Mouse (Mus musculus): ENCODE results near the gene Taf1c.

Taf1c gene

DNA sequence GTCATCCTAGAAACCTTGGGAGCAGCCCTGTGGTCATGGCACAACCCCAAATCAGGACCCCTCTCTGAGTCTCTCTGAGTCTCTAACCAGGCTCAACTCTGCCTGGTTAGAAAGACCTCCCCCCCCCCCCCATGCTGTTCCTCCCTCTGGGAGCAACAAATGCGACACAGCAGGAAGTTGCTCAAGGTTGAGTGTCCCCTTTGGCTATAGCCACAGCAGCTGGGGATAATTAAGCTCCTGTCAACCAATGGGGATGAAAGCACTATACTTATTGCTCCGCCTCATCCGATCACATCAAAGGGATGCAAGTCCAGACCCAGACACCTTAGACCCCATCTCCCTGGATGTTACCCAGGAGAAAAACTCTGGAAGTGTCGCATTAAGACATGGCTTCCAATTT lies 17.5 kb upstream of the Taf1c start:
- no peak for DNase-seq

DNA sequence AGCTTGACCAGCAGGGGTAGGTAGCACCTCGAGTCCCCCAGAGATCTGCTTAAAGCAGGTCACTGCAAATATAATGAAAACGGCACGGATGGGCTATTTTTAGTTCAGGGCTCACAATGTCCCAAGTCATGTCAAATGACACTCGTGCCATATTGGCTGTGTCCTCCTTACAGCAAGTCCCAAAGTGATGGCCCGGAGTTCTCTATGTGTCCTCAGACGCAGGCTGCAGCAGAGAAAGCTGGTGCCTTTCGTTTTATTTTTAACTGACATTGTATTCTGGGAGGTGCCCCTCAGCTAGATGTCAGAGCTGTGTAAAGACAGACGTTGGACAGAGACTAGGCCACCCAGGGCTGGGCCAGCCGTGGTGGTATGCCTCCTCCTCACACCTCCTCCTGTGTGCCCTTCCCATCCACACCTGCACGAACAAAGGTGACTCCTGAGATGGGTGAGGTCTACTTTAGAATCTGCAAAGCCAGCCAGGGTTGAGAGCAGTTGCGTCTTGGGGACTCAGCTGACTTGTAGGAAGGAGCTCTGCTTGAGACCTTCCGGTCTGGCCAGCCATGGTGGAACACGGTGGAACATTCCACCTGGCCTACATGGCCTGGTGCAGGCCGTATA lies 15.9 kb upstream of the Taf1c start:
- no peak for DNase-seq

DNA sequence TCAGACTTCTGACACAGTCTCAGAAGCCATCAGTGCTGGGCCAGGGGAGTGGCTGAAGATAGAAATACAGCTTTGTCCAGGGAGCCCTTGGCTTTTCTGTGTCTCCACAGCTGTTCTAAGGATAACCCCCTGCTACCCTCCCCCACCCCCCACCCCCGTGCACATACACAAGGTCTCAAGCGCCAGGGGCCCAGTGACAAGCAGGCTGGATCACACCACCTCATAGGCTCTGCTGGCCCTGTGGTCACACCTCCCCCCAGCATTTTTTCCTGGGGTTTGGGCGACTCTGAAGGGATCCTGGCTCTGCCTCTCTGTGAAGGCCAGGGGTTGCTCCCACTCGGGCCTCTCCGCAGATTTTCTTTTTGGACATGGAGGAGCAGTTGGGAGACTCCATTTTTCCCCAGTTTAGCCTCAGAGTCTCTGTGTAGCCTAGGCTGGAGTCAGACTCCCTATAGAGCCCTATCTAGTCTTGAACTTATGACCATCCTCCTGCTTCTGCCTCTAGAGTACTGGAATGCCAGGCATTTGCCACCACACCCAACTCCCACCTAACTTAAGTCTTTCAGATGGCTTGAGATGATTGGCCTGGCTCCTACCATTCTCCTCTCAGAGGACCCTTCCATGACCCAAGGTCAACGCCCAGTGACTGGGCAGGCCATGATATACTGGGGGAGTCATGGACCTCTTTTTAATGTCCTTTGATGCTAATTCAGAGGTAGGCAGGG lies 15.3 kb upstream of the Taf1c start:
- no peak for DNase-seq

DNA sequence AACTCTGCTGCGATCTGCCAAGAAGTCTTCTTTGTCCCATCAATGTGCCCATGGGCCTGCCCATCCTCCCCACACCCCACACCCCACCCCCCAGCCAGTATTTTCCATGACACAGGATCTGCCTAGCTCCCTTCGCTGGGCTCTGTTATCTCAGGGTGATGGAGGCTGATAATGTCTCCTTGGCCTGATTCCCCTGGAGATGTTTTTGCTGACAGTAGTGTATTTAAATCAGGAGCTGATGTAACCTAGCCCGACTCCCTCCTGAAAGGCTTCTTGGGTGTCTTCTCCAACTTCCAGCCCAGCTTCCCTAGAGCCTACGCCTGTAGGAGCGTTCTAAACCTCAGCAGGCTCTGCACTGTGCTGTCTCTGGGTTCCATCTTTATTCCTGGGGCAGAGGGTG lies 13.9 kb upstream of the Taf1c start:
- no peak for DNase-seq

DNA sequence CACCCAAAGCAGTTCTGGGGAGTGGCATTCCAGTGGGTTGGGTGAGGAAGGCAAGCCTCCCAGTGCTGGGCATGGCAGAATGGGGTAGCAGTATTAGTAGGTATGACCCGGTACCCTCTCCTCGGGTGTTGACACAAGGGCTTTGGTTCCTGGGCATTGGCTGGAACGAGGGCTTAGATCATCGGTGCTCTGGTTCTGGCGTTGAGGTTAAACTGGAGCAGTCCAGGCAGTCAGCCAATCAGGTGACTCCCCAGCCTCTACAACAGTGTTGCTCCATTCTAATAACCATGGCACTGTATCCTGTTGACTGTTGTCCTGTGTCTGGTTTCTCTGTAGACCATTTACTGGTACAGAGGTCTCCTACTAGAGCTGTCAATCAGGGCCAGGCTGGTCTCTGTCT lies 12.6 kb upstream of the Taf1c start:
- DNase-seq = no peak

DNA sequence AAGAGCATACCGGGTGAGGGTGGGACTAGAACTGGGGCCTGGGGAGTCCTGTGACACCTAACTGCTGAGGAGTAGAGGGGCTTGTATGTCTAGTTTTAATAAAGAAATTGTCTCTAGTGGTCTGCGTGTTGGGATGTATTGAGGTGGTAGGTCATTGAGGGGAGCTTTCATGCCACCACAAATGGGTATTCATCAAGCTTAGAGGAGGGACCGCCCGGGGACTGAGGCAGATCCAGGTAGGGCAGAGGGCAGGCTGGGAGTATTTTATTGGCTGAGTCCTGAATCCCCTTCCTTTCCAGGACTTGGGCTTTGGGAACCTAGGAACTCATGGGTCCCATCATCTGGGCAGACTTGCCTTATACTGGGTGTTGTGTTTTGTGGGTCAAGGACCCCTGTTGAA lies 11.8 kb upstream of the Taf1c start:
- no peak for DNase-seq

DNA sequence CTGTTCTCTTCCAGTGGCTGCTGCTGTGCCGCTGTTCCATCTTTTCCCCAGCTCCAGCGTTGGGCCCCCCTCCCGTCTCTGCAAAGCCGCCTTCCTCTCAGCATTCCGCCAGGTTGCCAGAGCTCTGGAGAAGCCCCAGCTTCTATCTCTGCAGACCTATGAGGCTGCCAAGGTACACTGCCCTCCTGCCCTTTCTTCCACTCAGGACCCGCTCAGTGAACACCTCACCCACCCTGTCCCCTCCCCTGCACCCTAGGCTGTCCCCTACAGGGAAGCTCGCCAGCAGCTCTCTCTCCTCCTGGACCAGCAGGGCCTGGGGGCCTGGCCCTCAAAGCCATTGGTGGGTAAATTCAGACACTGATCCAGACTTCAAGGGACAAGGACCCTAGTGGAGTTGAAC lies 11.3 kb upstream of the Taf1c start:
- no peak for DNase-seq

DNA sequence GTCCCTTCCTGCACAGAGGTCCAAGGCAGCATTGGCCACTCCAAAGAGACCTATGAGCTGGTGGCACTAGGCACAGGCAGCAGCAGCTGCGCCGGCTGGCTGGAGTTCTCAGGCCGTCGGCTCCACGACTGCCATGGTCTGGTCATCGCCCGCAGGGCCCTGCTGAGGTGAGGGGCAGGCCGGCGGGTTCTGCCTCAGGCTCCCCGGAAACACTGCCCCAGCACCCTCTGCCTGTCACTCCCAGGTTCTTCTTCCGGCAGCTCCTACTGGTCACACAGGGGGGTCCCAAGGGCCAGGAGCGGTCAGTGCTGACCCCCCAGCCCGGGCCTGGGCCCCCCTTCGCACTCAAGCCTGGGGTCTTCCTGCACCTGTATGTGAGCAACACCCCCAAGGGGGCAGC lies 10.1 kb upstream of the Taf1c start:
- DNase-seq = no peak

DNA sequence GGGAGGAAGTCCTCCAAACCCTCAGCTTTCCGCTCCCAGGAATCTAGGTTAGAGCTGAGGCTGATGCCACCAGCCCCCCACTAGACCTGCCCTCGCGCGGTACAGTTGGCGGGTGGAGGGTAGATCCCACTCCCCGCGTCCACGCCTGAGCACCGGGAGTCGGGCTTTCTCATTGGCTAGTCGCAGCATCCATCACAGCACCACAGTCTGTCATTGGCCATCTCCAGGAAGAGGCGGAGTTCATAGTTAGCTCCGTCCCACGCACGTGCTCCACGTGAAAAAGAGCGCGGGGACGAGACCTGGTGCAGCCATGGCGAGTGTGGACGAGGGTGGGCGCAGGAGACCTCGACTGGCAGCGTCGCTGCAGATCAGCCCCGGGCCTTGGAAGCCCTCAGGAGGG lies 7.4 kb upstream of the Taf1c start, which contains the start of gene Adad2:
Adad2 (plus strand) TSS at position 277 of the 400 bp plus-strand sequence.
- DNase-seq = no peak

DNA sequence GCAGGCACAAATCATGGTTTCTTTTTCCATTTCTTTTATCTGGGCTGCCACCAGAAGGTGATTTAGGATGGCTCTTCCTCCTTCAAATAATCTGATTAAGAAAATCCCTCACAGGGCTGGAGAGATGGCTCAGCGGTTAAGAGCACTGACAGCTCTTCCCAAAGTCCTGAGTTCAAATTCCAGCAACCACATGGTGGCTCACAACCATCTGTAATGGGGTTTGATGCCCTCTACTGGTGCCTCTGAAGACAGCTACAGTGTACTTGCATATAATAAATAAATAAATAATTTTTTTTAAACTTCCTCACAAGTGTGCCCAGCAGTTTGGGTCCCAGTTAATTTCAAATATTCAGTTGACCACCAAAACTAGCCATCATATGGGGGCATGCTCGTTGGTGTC lies 1.2 kb upstream of the Taf1c start:
- DNase-seq = peak; percentile 26

DNA sequence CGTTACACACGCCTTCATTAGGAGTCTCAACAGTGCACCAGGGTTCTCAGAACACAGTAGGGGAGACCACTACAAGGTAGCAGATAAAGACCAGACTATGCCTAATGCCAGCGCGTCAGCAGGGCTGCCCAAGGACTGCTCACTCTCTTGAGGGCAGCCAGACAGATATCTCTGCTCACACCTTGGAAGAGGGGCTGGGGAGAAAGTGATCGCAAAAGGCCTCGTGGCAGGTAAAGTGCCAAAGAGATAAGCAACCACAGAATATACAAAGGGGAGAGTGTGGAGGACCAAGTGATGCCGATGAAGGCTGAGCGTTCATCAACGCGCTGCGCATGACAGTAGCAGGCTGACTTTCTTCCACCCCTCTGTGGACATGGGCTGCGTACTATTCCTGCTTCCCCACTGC lies 621 bp downstream of the Taf1c start:
- no peak for DNase-seq

DNA sequence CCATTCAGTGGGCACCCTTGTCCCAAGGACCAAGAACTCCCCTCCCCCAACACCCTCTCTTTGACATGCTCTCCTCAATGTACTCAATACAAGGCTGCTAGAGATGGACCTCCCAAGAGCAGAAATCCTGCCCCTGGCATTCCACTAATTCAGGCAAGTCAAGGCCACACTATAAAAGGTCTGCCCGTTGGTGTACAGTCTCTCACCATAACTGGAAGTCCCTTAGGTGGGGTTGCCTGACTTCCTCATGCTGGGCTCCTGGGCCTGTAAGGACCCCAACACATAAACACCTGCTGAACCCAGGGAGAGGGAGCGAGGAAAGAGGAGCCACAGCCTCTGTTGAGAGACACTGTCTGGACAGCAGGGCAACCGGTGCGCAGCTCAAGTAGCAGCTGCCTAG lies 1.3 kb downstream of the Taf1c start:
- no peak for DNase-seq

DNA sequence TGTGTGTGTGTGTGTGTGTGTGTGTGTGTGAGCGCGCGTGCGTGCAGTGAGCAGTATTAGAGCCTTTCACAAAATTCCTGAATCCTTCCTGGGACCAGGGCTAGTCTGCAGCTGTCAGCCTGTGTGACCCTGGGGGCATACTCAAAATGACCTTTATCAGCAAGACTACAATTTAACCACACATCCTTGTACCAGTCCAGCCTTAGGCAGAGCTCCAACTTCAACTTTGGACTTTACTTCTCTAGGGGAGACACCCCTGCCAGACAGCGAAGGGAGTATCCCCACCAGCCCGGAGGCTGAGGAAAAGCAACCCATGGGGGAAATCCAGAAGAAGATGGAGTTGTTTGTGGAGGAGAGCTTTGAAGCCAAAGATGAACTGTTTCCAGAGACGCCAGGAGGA lies 13.6 kb downstream of the Taf1c start:
- DNase-seq = no peak

DNA sequence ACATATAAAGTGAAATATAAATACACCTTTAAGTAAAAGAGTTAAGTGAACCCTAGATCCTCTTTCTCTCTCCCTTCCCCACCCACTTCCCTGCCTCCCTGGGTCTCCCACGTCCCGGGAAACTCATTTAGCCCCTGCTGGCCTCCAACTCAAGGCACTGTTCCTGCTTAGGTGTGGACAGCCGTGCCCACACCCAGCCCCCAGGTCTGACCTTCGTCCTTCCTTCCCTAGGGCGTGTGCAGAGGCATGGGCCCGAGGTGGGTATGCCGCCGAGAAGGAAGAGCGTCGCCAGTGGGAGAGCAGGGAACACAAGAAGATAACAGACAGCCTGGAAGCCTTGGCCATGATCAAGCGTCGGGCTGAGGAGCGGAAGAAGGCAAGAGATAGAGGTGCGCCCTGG lies 14.7 kb downstream of the Taf1c start:
- DNase-seq = no peak

DNA sequence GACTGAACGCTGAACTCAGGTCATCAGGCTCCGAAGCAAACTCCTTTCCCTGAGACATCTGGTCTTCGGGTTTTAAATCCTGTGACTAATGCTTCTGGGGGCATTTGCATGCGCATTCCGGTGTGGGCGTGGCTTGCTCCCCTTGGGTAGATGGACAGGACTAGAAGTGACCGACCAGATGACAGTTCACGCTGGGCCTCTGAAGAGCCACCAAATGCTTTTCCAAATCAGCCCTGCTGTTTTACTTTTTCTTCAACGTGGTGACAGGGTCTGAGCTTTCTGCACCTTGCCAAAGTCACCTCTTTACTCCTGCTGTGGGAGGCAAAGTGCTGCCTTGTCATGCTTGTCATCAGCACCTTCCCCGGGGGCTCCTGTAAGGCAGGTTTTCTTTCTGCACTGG lies 16.2 kb downstream of the Taf1c start:
- DNase-seq = no peak

DNA sequence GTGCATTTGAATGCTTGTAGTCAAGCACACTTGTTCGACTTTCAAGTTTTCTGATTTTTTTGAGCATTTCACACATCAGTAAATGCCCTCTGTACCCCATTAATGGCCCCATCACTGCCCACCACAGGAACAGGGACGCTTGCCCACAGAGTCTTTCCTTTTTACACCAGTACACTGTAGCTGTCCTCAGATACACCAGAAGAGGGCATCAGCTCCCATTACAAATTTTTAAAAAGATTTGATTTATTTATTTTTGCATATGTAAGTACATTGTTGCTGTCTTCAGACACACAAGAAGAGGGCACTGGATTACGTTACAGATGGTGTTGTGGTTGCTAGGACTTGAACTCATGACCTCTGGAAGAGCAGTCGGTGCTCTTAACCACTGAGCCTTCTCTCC lies 16.7 kb downstream of the Taf1c start:
- no peak for DNase-seq

DNA sequence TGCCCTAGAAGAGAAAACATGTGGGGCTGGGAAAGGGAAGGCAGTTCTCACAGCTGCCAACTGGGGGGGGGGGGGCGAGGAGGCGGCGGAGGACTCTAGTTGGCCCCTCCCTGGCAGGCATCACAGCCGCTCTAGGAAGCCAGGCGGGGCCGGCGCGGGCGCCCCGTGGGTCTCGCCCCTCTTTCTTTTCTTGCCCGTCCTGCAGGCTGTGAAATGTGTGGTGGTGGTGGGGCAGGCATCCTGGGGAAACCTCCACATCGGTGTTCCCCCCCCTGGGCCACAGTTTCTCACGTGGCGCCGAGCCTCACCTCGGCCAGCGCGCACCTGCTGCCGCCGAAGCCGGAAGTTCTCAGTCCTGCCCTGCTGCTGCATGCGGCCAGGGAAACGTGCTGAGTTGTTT lies 19.1 kb downstream of the Taf1c start:
- DNase-seq = peak; percentile 21

DNA sequence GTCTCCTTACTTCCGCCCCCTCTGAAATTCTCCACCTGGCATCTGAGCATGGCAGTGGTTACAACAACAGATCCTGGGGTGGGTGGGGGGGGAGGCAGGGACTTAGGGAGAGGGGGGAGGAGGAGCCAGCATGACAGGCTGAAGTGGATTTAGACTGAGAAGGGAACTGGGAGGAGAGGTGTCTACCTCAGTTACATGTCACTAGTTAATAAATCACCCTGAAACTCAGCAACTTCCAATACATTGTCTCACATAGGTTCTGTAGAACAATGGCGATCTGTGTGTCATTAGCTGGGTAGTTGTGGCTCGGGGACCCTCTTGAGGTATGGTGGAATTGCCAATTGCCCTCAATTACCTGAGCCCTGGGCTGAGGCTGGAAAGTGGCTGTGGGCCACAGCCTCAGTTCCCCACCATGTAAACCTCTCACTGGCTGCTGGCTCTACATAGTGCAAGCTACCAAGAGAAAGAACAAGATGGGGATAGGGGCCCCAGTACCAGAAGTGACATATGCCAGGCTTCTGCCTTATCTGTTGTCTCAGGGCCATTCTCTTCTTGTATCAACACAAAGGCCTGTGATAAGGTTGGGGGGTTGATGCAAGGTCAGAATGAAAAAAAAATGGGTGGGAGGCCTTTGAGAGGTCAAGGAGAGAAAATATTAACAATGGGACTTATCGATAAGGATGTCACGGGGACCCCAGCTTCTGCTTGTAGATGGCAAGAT lies 24.4 kb downstream of the Taf1c start:
- no peak for DNase-seq

DNA sequence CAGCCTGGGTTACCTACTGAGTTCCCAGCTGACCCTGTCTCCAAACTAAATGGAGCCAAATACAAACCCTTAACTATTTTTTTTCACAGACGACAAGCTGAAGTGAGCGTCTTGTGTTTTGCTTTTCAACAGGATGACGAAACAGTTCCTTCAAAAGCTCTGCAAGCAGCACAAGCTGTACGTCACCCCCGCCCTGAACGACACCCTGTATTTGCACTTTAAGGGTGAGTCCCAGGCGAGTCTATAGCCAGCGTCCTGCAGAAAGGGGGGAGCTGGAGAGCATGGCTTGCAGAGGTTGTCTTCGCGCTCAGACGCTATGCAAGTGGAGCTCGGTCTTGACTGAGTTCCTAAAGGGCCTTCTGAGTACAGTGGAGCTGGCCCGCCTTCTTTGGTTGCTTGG lies 25.9 kb downstream of the Taf1c start:
- no peak for DNase-seq

DNA sequence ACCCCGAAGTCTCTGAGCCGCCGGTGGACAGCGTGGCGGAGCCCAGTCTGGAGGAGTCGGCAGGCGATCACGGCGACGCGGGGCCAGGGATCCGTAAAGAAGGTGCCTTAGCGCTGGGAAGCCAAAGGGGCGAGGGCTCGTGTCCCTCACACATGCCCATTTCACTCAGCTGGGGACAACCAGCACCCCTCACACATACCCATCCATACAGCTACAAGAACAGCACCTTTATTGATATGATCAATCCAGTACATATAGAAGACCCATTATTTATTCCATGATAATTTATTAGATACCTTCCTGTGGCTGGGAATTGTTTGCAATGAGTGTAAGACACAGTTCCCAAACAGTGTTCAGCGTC lies 29.7 kb downstream of the Taf1c start:
- DNase-seq = no peak

DNA sequence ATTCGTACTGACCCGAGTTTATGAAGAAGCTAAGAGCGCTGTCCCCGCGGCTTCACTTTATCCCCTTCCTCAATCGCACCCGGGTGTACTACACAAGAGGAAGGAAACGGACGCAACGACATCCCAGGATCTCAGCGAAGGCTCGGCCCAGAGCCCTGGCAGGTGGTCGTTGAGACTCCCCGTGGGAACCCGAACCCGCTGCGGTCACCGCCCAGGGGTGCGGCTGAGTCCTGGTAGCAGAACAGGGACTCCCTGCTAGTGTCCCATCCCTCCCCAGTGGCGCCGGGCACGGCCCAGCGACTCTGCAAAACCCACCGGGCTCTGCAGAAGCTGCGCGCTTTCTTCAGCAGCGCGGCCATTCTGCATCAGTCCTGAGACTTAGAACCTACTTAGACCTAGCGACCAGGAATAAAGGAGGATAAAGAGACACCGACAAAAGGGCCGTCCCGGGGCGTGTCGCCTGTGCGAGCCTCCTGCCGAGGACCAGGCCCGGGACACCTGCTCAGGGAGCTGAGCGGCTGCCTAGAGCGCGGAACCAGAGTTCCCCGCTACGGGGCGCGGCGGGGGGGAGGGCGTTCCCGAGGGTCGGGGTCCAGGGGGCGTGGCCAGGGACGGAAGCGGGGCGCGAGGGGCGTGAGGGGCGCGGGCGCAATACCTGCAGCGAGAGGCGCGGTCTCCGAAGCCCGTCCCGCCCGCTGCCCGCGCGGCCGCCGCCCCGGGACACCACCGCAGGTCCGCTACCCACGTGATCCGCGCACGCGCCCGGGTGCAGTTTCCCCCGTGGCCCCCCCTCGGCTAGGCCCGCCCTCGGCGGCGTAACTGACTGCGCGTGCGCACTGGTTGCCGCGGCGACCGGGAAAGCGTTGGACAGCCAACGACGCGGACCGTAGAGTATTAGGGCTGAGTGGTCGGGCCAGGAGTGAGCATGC lies 30.3 kb downstream of the Taf1c start, which contains the start of the genes Hsdl1 and Dnaaf1:
Hsdl1 (minus strand) TSS at position 747 of the 929 bp plus-strand sequence.
Dnaaf1 (plus strand) TSS at position 799 of the 929 bp plus-strand sequence.
- peak; percentile 96 for DNase-seq

DNA sequence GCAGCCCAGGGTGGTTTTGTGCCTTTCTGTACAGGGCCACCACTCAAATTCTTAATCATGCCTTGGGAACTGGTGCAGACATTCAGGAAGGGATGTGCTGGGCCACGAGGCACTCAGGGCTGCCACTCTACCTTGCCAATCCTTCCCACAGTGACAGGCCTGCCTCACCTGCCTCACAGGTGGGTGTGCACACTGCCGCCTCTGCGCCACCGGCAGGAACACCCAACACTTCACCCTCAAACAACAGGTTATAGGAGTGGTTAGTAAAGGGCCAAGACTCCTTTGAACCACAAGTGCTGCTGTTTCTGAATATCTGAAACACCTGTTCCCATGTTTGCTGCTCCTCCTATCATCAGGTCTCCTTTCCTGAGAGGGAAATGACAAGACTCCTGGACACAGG lies 32.6 kb downstream of the Taf1c start:
- no peak for DNase-seq

DNA sequence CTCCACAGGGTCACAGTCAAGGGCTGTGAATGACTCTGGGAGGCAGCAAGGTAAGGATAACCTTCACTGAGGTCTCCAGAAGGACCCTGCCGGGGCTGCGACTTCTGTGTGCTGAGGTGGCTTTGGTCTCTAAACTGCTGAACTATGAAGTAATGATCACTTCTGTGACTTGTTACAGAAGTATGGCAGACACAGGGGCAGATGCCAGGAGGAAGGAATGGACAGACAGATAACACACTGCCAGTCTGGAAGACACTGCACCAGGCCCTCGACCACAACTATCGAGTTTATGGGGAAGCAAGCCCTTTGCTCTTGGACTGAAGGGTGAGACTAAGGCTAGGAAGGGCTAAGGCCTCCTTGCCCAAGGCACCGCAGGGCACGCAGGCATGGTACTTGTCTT lies 33.9 kb downstream of the Taf1c start:
- DNase-seq = no peak
